In the genomic region with DNA sequence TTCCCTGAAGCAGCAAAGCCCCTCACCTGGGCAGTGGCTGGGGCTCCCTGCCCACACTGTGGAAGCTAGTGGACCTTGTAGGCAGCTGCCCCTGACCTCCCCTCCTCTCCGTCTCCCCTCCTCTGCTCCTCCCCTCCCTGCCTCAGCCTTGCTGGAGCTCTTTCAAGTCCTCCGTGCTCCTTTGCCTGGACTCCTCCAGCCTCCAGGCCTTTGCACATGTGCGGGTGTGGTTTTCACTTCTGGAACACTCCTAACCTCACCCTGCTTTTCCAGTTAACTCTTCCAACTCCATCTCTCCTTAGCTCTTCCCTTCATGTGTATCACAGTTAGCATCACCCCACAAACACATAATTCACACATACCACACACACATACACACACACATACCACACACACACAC, we compare ENCODE assay signal across 8 mouse cellular contexts.
DNase-seq lines count a peak whose midpoint lies in the region; ATAC-seq lines count a peak whose summit lies in the region.

No protein-coding gene starts in this region.

- no peak overlapping the region for H3K4me2 ChIP-seq in neural tube, embryonic 14.5 days (ENCODE audit: low read depth, low read length)

- no peaks in the 10 kb centered on the region for H3K36me3 ChIP-seq in neural tube, embryonic 14.5 days (ENCODE audit: control insufficient read depth, insufficient read depth, low read length)

- no peak for ATAC-seq in neural tube, embryonic 14.5 days (ENCODE audit: low read depth)

- peak; percentile 69 for DNase-seq in adrenal gland, adult 2 months
- no peak for DNase-seq in adrenal gland, postnatal 25 days
- peak; percentile 57 for DNase-seq in testis, postnatal 10 days (ENCODE audit: low spot score)
- no peak for DNase-seq in testis, postnatal 14 days (ENCODE audit: low spot score)
- DNase-seq in kidney, postnatal 10 days: peak; percentile 68
- no peak for DNase-seq in spleen, postnatal 10 days (ENCODE audit: low spot score in 2 of 2)
- DNase-seq in thymus, postnatal 14 days: no peak

- no peaks in the 10 kb centered on the region for H3K9me3 ChIP-seq in neural tube, embryonic 14.5 days (ENCODE audit: control insufficient read depth, low read length)

- 33% methylated on average over 3 of the region's 3 CpGs for WGBS in neural tube, embryonic 14.5 days

- peaks cover 45% of the 10 kb centered on the region for H3K4me1 ChIP-seq in neural tube, embryonic 14.5 days (ENCODE audit: control insufficient read depth, insufficient read depth, low read length)

- H3K27ac ChIP-seq in neural tube, embryonic 14.5 days (ENCODE audit: low read depth, low read length): peak overlapping the region; percentile 28; the same call in 1 of the 2 replicates

- H3K4me3 ChIP-seq in neural tube, embryonic 14.5 days (ENCODE audit: low read depth, low read length): no peak overlapping the region

- H3K9ac ChIP-seq in neural tube, embryonic 14.5 days (replicated peaks; ENCODE audit: low read depth, low read length): 0 out of 2 replicates have a peak overlapping the region, but pooled peaks have one; percentile 11

- H3K27me3 ChIP-seq in neural tube, embryonic 14.5 days (ENCODE audit: control insufficient read depth, insufficient read depth, low read length): no peaks in the 10 kb centered on the region

Comparison
In these comparisons a context has a peak if more than half of its experiments do, and no peak if none do; other contexts are left out.
1. DNase-seq: peak in adrenal gland, adult 2 months (single experiment), testis, postnatal 10 days (single experiment) and kidney, postnatal 10 days (single experiment); none in adrenal gland, postnatal 25 days (single experiment), testis, postnatal 14 days (single experiment), spleen, postnatal 10 days (0 of 2) and thymus, postnatal 14 days (single experiment).